Mouse (Mus musculus) embryonic fibroblast, embryonic 13.5 days (primary cell): ENCODE measurements around the gene Krtap29-1. TPM values are rescaled to one million over a fixed set of nuclear protein-coding genes. Genes with fewer than 3 reads are reported as not detected.

Experiments used
- H3K27ac ChIP-seq: 2 replicates; pipeline ENCODE4 v1.5.1; 2012; ENCODE audit warnings: low read length, control low read depth, inconsistent platforms; ENCODE audit not compliant: insufficient read depth
- H3K4me1 ChIP-seq: 2 replicates; pipeline ENCODE4 v1.6.1; 2011; ENCODE audit warnings: low read length; ENCODE audit not compliant: control insufficient read depth, insufficient read depth
- H3K4me3 ChIP-seq: 2 replicates; pipeline ENCODE4 v1.5.1; 2011; ENCODE audit warnings: mild to moderate bottlenecking, control low read depth, low read length; ENCODE audit not compliant: insufficient read depth
- CTCF ChIP-seq: IDR thresholded peaks from 2 replicates; pipeline ENCODE4 v1.5.1; 2011; ENCODE audit warnings: mild to moderate bottlenecking, control low read depth, low read length, moderate library complexity, borderline replicate concordance; ENCODE audit not compliant: insufficient read depth
- POLR2A ChIP-seq: IDR thresholded peaks from 2 replicates; pipeline ENCODE4 v1.6.1; 2011; ENCODE audit warnings: low read depth, mild to moderate bottlenecking, control low read depth, low read length, moderate library complexity
- polyA plus RNA-seq: library from polyadenylated mRNA; stranded (reverse); fragments of >200 nt; gene quantifications from 2 replicates; pipeline ENCODE4 v1.2.4, GENCODE M21; 2011; ENCODE audit warnings: low read depth; ENCODE audit not compliant: missing spikeins, insufficient read length

The Krtap29-1 gene
- polyA plus RNA-seq, 1 experiment: not detected

DNA sequence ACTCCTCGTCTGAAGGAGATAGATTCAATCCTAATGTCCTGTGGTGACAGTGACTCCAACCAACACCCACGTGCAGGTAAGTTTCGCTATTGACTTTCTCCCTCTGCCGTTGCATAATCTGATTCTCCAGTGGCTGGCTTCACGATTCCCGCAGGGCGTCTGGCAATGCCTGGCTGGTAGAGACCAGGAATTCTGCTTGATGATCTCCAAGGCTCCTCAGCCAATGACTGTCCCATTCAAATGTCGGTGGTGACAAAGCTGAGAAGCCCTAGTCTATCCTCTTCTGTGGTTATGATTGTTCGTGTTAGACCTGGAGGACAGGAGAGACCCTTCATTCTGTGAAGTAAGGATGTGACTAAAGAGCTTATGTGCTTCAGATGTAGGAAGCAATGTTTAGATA is 3.9 kb upstream of the Krtap29-1 start:
- no peak overlapping the region for H3K27ac ChIP-seq
- no peak for TF ChIP-seq CTCF
- TF ChIP-seq POLR2A: no peak
- H3K4me3 ChIP-seq: no peak overlapping the region
- H3K4me1 ChIP-seq: no peaks in the 10 kb centered on the region

DNA sequence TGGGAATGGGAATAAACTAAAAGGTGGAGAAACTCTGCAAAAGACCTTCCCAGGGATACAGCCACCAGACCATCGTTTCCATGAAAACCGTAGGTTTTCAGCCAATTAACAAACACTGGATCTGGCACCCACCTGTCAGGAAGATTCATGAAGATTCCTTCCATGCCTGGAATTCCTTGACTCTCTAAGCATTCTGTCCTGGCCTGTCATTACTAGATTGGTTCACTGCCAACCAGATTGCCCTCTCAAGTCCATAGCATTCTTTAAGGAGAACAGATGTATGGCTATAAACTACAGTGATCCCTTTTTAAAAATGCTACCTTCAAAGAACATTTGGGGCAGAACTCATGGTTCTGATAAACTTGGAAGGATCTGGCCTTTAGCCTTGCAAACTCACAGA is 12.9 kb downstream of the Krtap29-1 start:
- H3K4me3 ChIP-seq: no peak overlapping the region
- no peak for TF ChIP-seq CTCF
- no peak for TF ChIP-seq POLR2A
- no peak overlapping the region for H3K27ac ChIP-seq
- H3K4me1 ChIP-seq: no peaks in the 10 kb centered on the region

DNA sequence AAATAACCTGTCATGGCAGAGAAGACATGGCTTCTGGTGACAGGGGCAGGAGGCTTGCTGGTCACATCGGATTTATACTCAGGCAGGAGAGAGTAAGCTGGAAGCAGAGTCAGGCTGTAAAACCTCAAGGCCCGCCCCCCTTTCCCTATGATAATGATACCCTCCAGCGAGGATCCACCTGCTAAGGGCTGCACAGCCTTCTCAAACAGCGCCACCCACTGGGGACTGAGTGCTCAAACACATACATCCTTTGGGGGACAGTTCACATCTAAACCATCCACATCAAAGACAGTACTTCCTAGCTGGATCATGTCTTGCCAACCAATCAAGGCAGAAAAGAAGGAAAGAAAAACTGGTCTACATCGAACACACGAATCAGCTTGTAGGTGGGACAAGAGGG is 14.6 kb downstream of the Krtap29-1 start:
- Histone ChIP-seq H3K27ac (no peak overlapping the region), H3K4me3 (no peak overlapping the region), H3K4me1 (no peaks in the 10 kb centered on the region)
- TF ChIP-seq CTCF: no peak
- no peak for TF ChIP-seq POLR2A

DNA sequence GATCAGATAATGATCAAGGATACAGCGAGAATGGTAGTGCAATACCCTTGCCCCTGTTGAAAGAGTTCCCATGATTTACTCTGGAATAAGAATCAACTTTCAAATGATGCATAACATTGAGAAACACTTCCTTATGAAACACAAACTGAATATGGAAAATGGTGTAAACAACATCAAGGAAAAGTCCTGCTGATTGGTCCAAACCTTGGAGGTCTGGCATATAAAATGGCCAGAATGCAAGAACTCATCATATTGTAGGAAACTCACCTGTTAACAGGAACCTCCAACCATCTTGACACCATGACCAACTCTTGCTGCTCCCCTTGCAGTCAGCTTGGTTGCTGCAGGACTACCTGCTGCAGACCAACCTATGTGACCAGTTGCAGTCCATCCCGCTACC is 30.7 kb downstream of the Krtap29-1 start, which contains the start of gene Krtap9-5:
Krtap9-5 (plus strand) TSS at position 301 of the 400 bp plus-strand sequence.
- H3K4me1 ChIP-seq: no peaks in the 10 kb centered on the region
- no peak for TF ChIP-seq POLR2A
- no peak for TF ChIP-seq CTCF
- H3K4me3 ChIP-seq: no peak within 1 kb of the TSS
- no peak within 1 kb of the TSS for H3K27ac ChIP-seq

DNA sequence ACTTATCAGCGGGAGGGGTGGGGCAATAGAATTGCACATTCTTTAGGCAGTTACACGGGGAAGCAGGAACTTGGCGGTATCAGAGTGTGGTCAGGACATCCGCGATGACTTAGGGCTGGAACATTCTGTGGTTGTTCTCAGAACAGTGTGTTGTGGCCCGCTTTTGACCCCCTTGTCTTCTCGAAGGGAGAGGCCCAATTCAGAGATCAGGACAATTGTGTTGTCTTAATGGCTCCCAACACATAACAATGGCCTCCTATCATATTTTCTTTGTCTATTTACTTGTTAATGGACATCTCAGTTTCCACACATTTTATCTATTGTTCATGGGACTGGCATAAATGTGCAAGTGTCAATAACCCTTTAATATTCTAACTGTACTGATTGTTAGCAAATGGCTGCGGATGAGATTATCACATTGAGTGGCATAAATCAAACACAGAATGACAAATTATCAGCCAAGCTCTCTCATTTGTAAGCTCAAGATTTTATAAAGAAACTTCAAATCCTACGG is 41.0 kb downstream of the Krtap29-1 start:
- no peaks in the 10 kb centered on the region for H3K4me1 ChIP-seq
- no peak overlapping the region for H3K4me3 ChIP-seq
- TF ChIP-seq POLR2A (no peak), CTCF (no peak)
- no peak overlapping the region for H3K27ac ChIP-seq

DNA sequence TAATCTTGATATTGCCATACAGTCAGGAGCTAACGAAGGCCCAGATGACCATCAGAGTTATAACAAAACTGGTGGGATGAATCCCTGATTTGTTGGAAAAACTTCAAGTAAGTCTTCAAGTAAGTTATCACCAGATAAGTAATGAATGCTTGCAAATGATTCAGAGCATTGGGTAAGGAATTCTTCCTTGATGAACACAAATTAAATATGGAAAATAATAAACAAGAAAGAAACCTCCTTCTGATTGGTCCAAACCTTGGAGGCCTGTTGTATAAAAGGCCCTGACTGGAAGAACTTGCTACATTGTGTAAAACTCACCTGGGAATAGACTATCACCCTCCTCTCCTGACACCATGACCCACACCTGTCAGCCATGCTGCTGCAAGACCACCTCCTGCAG is 42.9 kb downstream of the Krtap29-1 start, which contains the start of gene Krtap31-2:
Krtap31-2 (plus strand) TSS at position 301 of the 400 bp plus-strand sequence.
- TF ChIP-seq CTCF: no peak
- no peak for TF ChIP-seq POLR2A

More for the DNA sequence above, 42.9 kb downstream of the Krtap29-1 start, which contains the start of gene Krtap31-2:
- Histone ChIP-seq H3K4me1 (no peaks in the 10 kb centered on the region), H3K4me3 (no peak within 1 kb of the TSS), H3K27ac (no peak within 1 kb of the TSS)

Other genes with a start within 250 kb of the Krtap29-1 start
- not detected in 2 replicates for gene Gm14180, start 244.8 kb downstream of the Krtap29-1 start, polyA plus RNA-seq
- gene Gm11595, start 206.1 kb downstream of the Krtap29-1 start, polyA plus RNA-seq: not detected in 2 replicates
- gene Krtap4-8, start 198.3 kb downstream of the Krtap29-1 start, polyA plus RNA-seq: not detected in 2 replicates
- not detected in 2 replicates for gene Krtap4-9, start 193.9 kb downstream of the Krtap29-1 start, polyA plus RNA-seq
- gene Gm11596, start 185.6 kb downstream of the Krtap29-1 start, polyA plus RNA-seq: not detected in 2 replicates
- gene Gm11569, start 180.1 kb downstream of the Krtap29-1 start, polyA plus RNA-seq: not detected in 2 replicates
- not detected in 2 replicates for gene Gm11554, start 174.6 kb downstream of the Krtap29-1 start, polyA plus RNA-seq
- not detected in 2 replicates for gene Krtap4-13, start 169.2 kb downstream of the Krtap29-1 start, polyA plus RNA-seq
- gene Gm11564, start 163.4 kb downstream of the Krtap29-1 start, polyA plus RNA-seq: not detected in 2 replicates
- gene 2300003K06Rik, start 141.0 kb downstream of the Krtap29-1 start, polyA plus RNA-seq: not detected in 2 replicates
- gene Krtap4-16, start 127.4 kb downstream of the Krtap29-1 start, polyA plus RNA-seq: not detected in 2 replicates
- gene Gm11568, start 121.1 kb downstream of the Krtap29-1 start, polyA plus RNA-seq: not detected in 2 replicates
- not detected in 2 replicates for gene Gm11559, start 114.6 kb downstream of the Krtap29-1 start, polyA plus RNA-seq
- gene Krtap9-1, start 105.7 kb downstream of the Krtap29-1 start, polyA plus RNA-seq: not detected in 2 replicates
- not detected in 2 replicates for gene Gm11567, start 99.9 kb downstream of the Krtap29-1 start, polyA plus RNA-seq
- not detected in 2 replicates for gene Krtap31-1, start 71.1 kb downstream of the Krtap29-1 start, polyA plus RNA-seq
- gene Gm11565, start 64.3 kb downstream of the Krtap29-1 start, polyA plus RNA-seq: not detected in 2 replicates
- gene Krtap31-2, start 42.8 kb downstream of the Krtap29-1 start, polyA plus RNA-seq: not detected in 2 replicates
- gene Krtap9-5, start 30.6 kb downstream of the Krtap29-1 start, polyA plus RNA-seq: not detected in 2 replicates
- gene Krtap16-1, start 7.5 kb upstream of the Krtap29-1 start, polyA plus RNA-seq: not detected in 2 replicates
- gene Krtap17-1, start 14.9 kb upstream of the Krtap29-1 start, polyA plus RNA-seq: not detected in 2 replicates
- gene Krt33a, start 37.2 kb upstream of the Krtap29-1 start, polyA plus RNA-seq: not detected in 2 replicates
- gene Krt33b, start 50.8 kb upstream of the Krtap29-1 start, polyA plus RNA-seq: not detected in 2 replicates
- gene Krt34, start 62.5 kb upstream of the Krtap29-1 start, polyA plus RNA-seq: not detected in 2 replicates
- gene Krt31, start 71.5 kb upstream of the Krtap29-1 start, polyA plus RNA-seq: not detected in 2 replicates
- gene Krt32, start 109.2 kb upstream of the Krtap29-1 start, polyA plus RNA-seq: not detected in 2 replicates
- gene Krt35, start 117.2 kb upstream of the Krtap29-1 start, polyA plus RNA-seq: not detected in 2 replicates
- gene Krt36, start 126.6 kb upstream of the Krtap29-1 start, polyA plus RNA-seq: not detected in 2 replicates
- not detected in 2 replicates for gene Krt13, start 142.5 kb upstream of the Krtap29-1 start, polyA plus RNA-seq
- not detected in 2 replicates for gene Krt15, start 156.9 kb upstream of the Krtap29-1 start, polyA plus RNA-seq
- 4.7 and 10.8 TPM in 2 replicates for gene Krt19, start 169.6 kb upstream of the Krtap29-1 start, polyA plus RNA-seq
- gene Krt9, start 214.2 kb upstream of the Krtap29-1 start, polyA plus RNA-seq: not detected in 2 replicates
- not detected in 2 replicates for gene Krt14, start 228.5 kb upstream of the Krtap29-1 start, polyA plus RNA-seq